Mouse (Mus musculus) mature B cell (primary cell): ENCODE measurements around the gene Snx29.
"Not testable (repeated sequence)": the region's sequence is repeated elsewhere in the genome, so short reads cannot be mapped to it uniquely, and the experiment has no call there.

Source experiments
- in situ Hi-C: fragments of 300-500 bp; cut with MboI; formaldehyde crosslinking; loops from 2 replicates; pipeline ENCODE4 v1.14.3; 2019

Gene Snx29

GRCm38 (mm10) chr16:11322409-11323323, at the start of gene Snx29:
TSS of gene Snx29 (plus strand) at chr16:11322908.
- in situ Hi-C loops = no loop called here

- in situ Hi-C loops = no loop called here
Measured at GRCm38 (mm10) chr16:11276888-11277287, 45.8 kb upstream of the Snx29 start.

- in situ Hi-C loops = no loop called here
Measured at GRCm38 (mm10) chr16:11278778-11279177, 43.9 kb upstream of the Snx29 start.

- in situ Hi-C loops = no loop called here
Measured at GRCm38 (mm10) chr16:11282655-11283232, 40.0 kb upstream of the Snx29 start.

GRCm38 (mm10) chr16:11284881-11285280, 37.8 kb upstream of the Snx29 start:
- in situ Hi-C loops = no loop called here

- in situ Hi-C loops = no loop called here
Measured at GRCm38 (mm10) chr16:11285949-11286348, 36.8 kb upstream of the Snx29 start.

GRCm38 (mm10) chr16:11288873-11289272, 33.8 kb upstream of the Snx29 start:
- in situ Hi-C loops = not testable (repeated sequence)

GRCm38 (mm10) chr16:11295583-11295982, 27.1 kb upstream of the Snx29 start:
- in situ Hi-C loops = not testable (repeated sequence)

GRCm38 (mm10) chr16:11297700-11298099, 25.0 kb upstream of the Snx29 start:
- in situ Hi-C loops = not testable (repeated sequence)

- in situ Hi-C loops = no loop called here
Measured at GRCm38 (mm10) chr16:11303741-11304140, 19.0 kb upstream of the Snx29 start.

GRCm38 (mm10) chr16:11305531-11305930, 17.2 kb upstream of the Snx29 start:
- in situ Hi-C loops = no loop called here

GRCm38 (mm10) chr16:11313512-11313911, 9.2 kb upstream of the Snx29 start, which contains the start of gene Tnfrsf17:
TSS of gene Tnfrsf17 (plus strand) at chr16:11313812.
- in situ Hi-C loops = no loop called here

- in situ Hi-C loops = loop anchor here (5.0 kb wide), 1 partner anchor 101 kb away; no protein-coding TSS in a partner anchor
Measured at GRCm38 (mm10) chr16:11315786-11316320, 6.9 kb upstream of the Snx29 start.

- in situ Hi-C loops = loop anchor here (5.0 kb wide), 1 partner anchor 101 kb away; no protein-coding TSS in a partner anchor
Measured at GRCm38 (mm10) chr16:11316748-11317147, 6.0 kb upstream of the Snx29 start.

GRCm38 (mm10) chr16:11317324-11317723, 5.4 kb upstream of the Snx29 start:
- in situ Hi-C loops = loop anchor here (5.0 kb wide), 1 partner anchor 100 kb away; no protein-coding TSS in a partner anchor

GRCm38 (mm10) chr16:11323324-11324051, 780 bp downstream of the Snx29 start:
- in situ Hi-C loops = no loop called here

- in situ Hi-C loops = no loop called here
Measured at GRCm38 (mm10) chr16:11330081-11330800, 7.5 kb downstream of the Snx29 start.

- in situ Hi-C loops = no loop called here
Measured at GRCm38 (mm10) chr16:11331030-11331429, 8.3 kb downstream of the Snx29 start.

GRCm38 (mm10) chr16:11343292-11343815, 20.6 kb downstream of the Snx29 start:
- in situ Hi-C loops = no loop called here

- in situ Hi-C loops = no loop called here
Measured at GRCm38 (mm10) chr16:11351903-11352302, 29.2 kb downstream of the Snx29 start.

- in situ Hi-C loops = no loop called here
Measured at GRCm38 (mm10) chr16:11359173-11359572, 36.5 kb downstream of the Snx29 start.
